In genomic region chr7:82688736-82689135, GRCm38 (mm10) we compare ENCODE assay signal across 9 mouse cellular contexts. TPM values are rescaled to one million over a fixed set of nuclear protein-coding genes. Genes with fewer than 3 reads are reported as not detected.
DNase-seq lines count a peak whose midpoint lies in the region; ATAC-seq and TF ChIP-seq lines count a peak whose summit lies in the region.
"Had no signal": no experiment of that assay in that cellular context is flagged by ENCODE, and none has a peak within 500 bp of the region (broad histone marks: within the 10 kb centered on the region; RNA-seq: fewer than 3 reads in every experiment).

No protein-coding gene starts in this region.

- no peak overlapping the region for H3ac ChIP-seq in myocyte (ENCODE audit: control insufficient read depth, insufficient read length)

- no peaks in the 10 kb centered on the region for H3K79me2 ChIP-seq in liver, adult 2 months (ENCODE audit: control insufficient read depth, insufficient read depth, low read length)
- no peaks in the 10 kb centered on the region for H3K79me2 ChIP-seq in myocyte (ENCODE audit: control insufficient read depth, insufficient read depth)

- no peak overlapping the region for H3K4me3 ChIP-seq in embryonic facial prominence, embryonic 11.5 days (ENCODE audit: low read depth, low read length)
- H3K4me3 ChIP-seq in embryonic facial prominence, embryonic 10.5 days: no peak overlapping the region
- no peak overlapping the region for H3K4me3 ChIP-seq in liver, adult 2 months (ENCODE audit: insufficient read depth, low read depth, low read length)
- no peak overlapping the region for H3K4me3 ChIP-seq in myocyte
- H3K4me3 ChIP-seq: erythroblast, embryonic 14.5 days had no signal

- H3K27me3 ChIP-seq in embryonic facial prominence, embryonic 11.5 days (ENCODE audit: control insufficient read depth, insufficient read depth, low read length): no peaks in the 10 kb centered on the region
- no peaks in the 10 kb centered on the region for H3K27me3 ChIP-seq in embryonic facial prominence, embryonic 10.5 days (replicated peaks; ENCODE audit: low read depth, poor library complexity, severe bottlenecking)
- H3K27me3 ChIP-seq in liver, adult 2 months (ENCODE audit: control insufficient read depth, insufficient read depth, low read length): no peaks in the 10 kb centered on the region
- no peaks in the 10 kb centered on the region for H3K27me3 ChIP-seq in myocyte (ENCODE audit: control insufficient read depth, insufficient read depth, insufficient read length)

- no peaks in the 10 kb centered on the region for H3K4me1 ChIP-seq in embryonic facial prominence, embryonic 11.5 days (ENCODE audit: control insufficient read depth, insufficient read depth, low read length)
- H3K4me1 ChIP-seq in embryonic facial prominence, embryonic 10.5 days: peaks cover 9% of the 10 kb centered on the region
- no peaks in the 10 kb centered on the region for H3K4me1 ChIP-seq in liver, adult 2 months (ENCODE audit: control insufficient read depth, insufficient read depth, low read length)

- no peaks in the 10 kb centered on the region for H3K9me3 ChIP-seq in embryonic facial prominence, embryonic 11.5 days (replicated peaks; ENCODE audit: control insufficient read depth, low read length)
- H3K9me3 ChIP-seq in embryonic facial prominence, embryonic 10.5 days: no peaks in the 10 kb centered on the region

- peak; percentile 28 for DNase-seq in embryonic facial prominence, embryonic 11.5 days (ENCODE audit: low spot score)
- DNase-seq in embryonic facial prominence, embryonic 10.5 days (ENCODE audit: low spot score): no peak
- DNase-seq in urinary bladder, adult 18-20 months (ENCODE audit: low spot score in 2 of 2): peak; percentile 13 to 58
- DNase-seq in urinary bladder, postnatal 10 days (ENCODE audit: low spot score): no peak
- peak; percentile 28 to 46 for DNase-seq in heart, adult 9 months (ENCODE audit: low spot score in 2 of 2)
- DNase-seq in liver, adult 2 months (ENCODE audit: extremely low read depth, low read depth, low spot score): peak; percentile 73
- DNase-seq in frontal cortex, postnatal 14 days (ENCODE audit: low spot score in 2 of 2): no peak

- TF ChIP-seq CTCF in liver, adult 2 months (IDR thresholded peaks at IDR 0.05; ENCODE audit: low read depth, low read length): no peak

- H3K9ac ChIP-seq in embryonic facial prominence, embryonic 11.5 days (replicated peaks; ENCODE audit: low read length): no peak overlapping the region
- H3K9ac ChIP-seq in liver, adult 2 months (ENCODE audit: low read depth, low read length): no peak overlapping the region

- H3K27ac ChIP-seq in embryonic facial prominence, embryonic 11.5 days (replicated peaks; ENCODE audit: low read depth, low read length): no peak overlapping the region
- H3K27ac ChIP-seq in embryonic facial prominence, embryonic 10.5 days (replicated peaks): no peak overlapping the region
- no peak overlapping the region for H3K27ac ChIP-seq in liver, adult 2 months (replicated peaks; ENCODE audit: insufficient read depth, low read depth, low read length)

- 52% methylated on average over 3 of the region's 3 CpGs for WGBS in embryonic facial prominence, embryonic 11.5 days
- 48% methylated on average over 3 of the region's 3 CpGs for WGBS in embryonic facial prominence, embryonic 10.5 days
- WGBS in liver, adult 2 months: 21% methylated on average over 3 of the region's 3 CpGs

- no peaks in the 10 kb centered on the region; the same call in 1 of the 2 replicates for H3K36me3 ChIP-seq in embryonic facial prominence, embryonic 11.5 days (replicated peaks; ENCODE audit: control insufficient read depth, insufficient read depth, low read depth, low read length)
- H3K36me3 ChIP-seq in embryonic facial prominence, embryonic 10.5 days (replicated peaks): peaks cover 74% of the 10 kb centered on the region
- H3K36me3 ChIP-seq in liver, adult 2 months (ENCODE audit: control insufficient read depth, insufficient read depth, low read length): peaks cover 28% of the 10 kb centered on the region
- peaks cover 20% of the 10 kb centered on the region for H3K36me3 ChIP-seq in myocyte (ENCODE audit: control insufficient read depth, insufficient read depth)

- H3K4me2 ChIP-seq in embryonic facial prominence, embryonic 11.5 days (ENCODE audit: low read depth, low read length): no peak overlapping the region
- H3K4me2 ChIP-seq in myocyte (ENCODE audit: low read depth): no peak overlapping the region

- no peak for ATAC-seq in embryonic facial prominence, embryonic 11.5 days (replicated peaks; ENCODE audit: insufficient number of reproducible peaks, low FRiP score, low TSS enrichment, low read depth)

- TF ChIP-seq POLR2A in liver, adult 2 months (IDR thresholded peaks at IDR 0.05; ENCODE audit: extremely low read depth, insufficient read depth, low read length): no peak
- TF ChIP-seq POLR2A in myocyte (IDR thresholded peaks at IDR 0.05; ENCODE audit: insufficient read length, low read depth): no peak

TF ChIP-seq in myocyte, 11 proteins besides CTCF, POLR2A, EP300 and RAD21:
- peak; percentile 68; the same call in 1 of the 2 replicates for TF ChIP-seq CEBPB (IDR thresholded peaks at IDR 0.05; ENCODE audit: insufficient read depth, poor library complexity, severe bottlenecking)
- no peak for TF ChIP-seq POLR2AphosphoS2 (IDR thresholded peaks at IDR 0.05; ENCODE audit: insufficient read length, low read depth)
- no peak for TF ChIP-seq USF1 (IDR thresholded peaks at IDR 0.05; ENCODE audit: low read depth)
- TF ChIP-seq MYOD1 (IDR thresholded peaks at IDR 0.05; ENCODE audit: control insufficient read depth in 1 of 3, insufficient read length in 2 of 3, low read depth in 2 of 3): peak in 1 of 3 experiments; percentile 1
- no peak for TF ChIP-seq TCF12 (IDR thresholded peaks at IDR 0.05; ENCODE audit: insufficient read depth, poor library complexity, severe bottlenecking)

RNA-seq across cellular contexts. Expression of gene Efl1, which starts 40.3 kb away (rescaled TPM):
- polyA plus RNA-seq in embryonic facial prominence, embryonic 11.5 days (2014; fragmentation: Nextera tagmentation; extraction: Ambion mirVana): 23.2 and 24.0 TPM in 2 replicates
- 23.1 and 24.0 TPM in 2 replicates for polyA plus RNA-seq in embryonic facial prominence, embryonic 10.5 days (2016; fragmentation: Nextera tagmentation; extraction: Ambion mirVana)
- total RNA-seq in liver, adult 2 months (2014; rRNA removed): 7.3 and 8.2 TPM in 2 replicates
- polyA plus RNA-seq in liver, adult 2 months (2012; rRNA removed): 2.0 and 2.4 TPM in 2 replicates
- polyA plus RNA-seq in myocyte (2012; fragmentation: generic; extraction: Trizol): 8.2 TPM

RNA-seq across cellular contexts. Expression of gene Saxo2, which starts 40.4 kb away (rescaled TPM):
- polyA plus RNA-seq in embryonic facial prominence, embryonic 11.5 days (2014; fragmentation: Nextera tagmentation; extraction: Ambion mirVana): 6.0 and 7.0 TPM in 2 replicates
- 3.8 and 6.3 TPM in 2 replicates for polyA plus RNA-seq in embryonic facial prominence, embryonic 10.5 days (2016; fragmentation: Nextera tagmentation; extraction: Ambion mirVana)
- total RNA-seq in liver, adult 2 months (2014; rRNA removed): 0.81 and 0.83 TPM in 2 replicates
- polyA plus RNA-seq in liver, adult 2 months (2012; rRNA removed): 1.6 TPM in 1 of 2 replicates, not detected in the other
- 2.4 TPM for polyA plus RNA-seq in myocyte (2012; fragmentation: generic; extraction: Trizol)
- polyA plus RNA-seq: erythroblast, embryonic 14.5 days had no signal

Comparison
In these comparisons a context has a peak if more than half of its experiments do, and no peak if none do; other contexts are left out.
1. DNase-seq: peak in embryonic facial prominence, embryonic 11.5 days (single experiment), urinary bladder, adult 18-20 months (2 of 2), heart, adult 9 months (2 of 2) and liver, adult 2 months (single experiment); none in embryonic facial prominence, embryonic 10.5 days (single experiment), urinary bladder, postnatal 10 days (single experiment) and frontal cortex, postnatal 14 days (0 of 2).